ENCODE assay signal across 11 mouse cellular contexts in genomic region chr7:73772275-73772765, GRCm38 (mm10). TPM values are rescaled to one million over a fixed set of nuclear protein-coding genes. Genes with fewer than 3 reads are reported as not detected.
DNase-seq lines count a peak whose midpoint lies in the region; ATAC-seq lines count a peak whose summit lies in the region.
"Had no signal": no experiment of that assay in that cellular context is flagged by ENCODE, and none has a peak within 500 bp of the region (broad histone marks: within the 10 kb centered on the region; RNA-seq: fewer than 3 reads in every experiment).

No protein-coding gene starts in this region.

- no peak overlapping the region for H3K4me2 ChIP-seq in limb, embryonic 12.5 days
- peak overlapping the region; percentile 8; the same call in 1 of the 2 replicates for H3K4me2 ChIP-seq in kidney, embryonic 15.5 days
- H3K4me2 ChIP-seq: midbrain, embryonic 12.5 days had no signal

- H3K36me3 ChIP-seq in limb, embryonic 12.5 days: peaks cover 13% of the 10 kb centered on the region
- 0 out of 2 replicates have a peak, but pooled peaks cover 4% of the 10 kb centered on the region for H3K36me3 ChIP-seq in limb, embryonic 10.5 days
- H3K36me3 ChIP-seq in kidney, embryonic 15.5 days: peaks cover 7% of the 10 kb centered on the region
- H3K36me3 ChIP-seq: midbrain, embryonic 12.5 days had no signal

- no peaks in the 10 kb centered on the region for H3K27me3 ChIP-seq in limb, embryonic 12.5 days
- no peaks in the 10 kb centered on the region for H3K27me3 ChIP-seq in limb, embryonic 10.5 days (ENCODE audit: low read depth, poor library complexity, severe bottlenecking)
- no peaks in the 10 kb centered on the region for H3K27me3 ChIP-seq in kidney, embryonic 15.5 days
- H3K27me3 ChIP-seq: midbrain, embryonic 12.5 days had no signal

- 0 out of 2 replicates have a peak, but pooled peaks have one; percentile 45 for ATAC-seq in limb, embryonic 12.5 days (ENCODE audit: insufficient number of reproducible peaks, insufficient read depth, low FRiP score, low TSS enrichment, low read depth)
- ATAC-seq in kidney, embryonic 15.5 days (replicated peaks; ENCODE audit: low FRiP score): 0 out of 2 replicates have a peak, but pooled peaks have one; percentile 40

- peaks cover 11% of the 10 kb centered on the region; the same call in 1 of the 2 replicates for H3K4me1 ChIP-seq in limb, embryonic 12.5 days (replicated peaks)
- peaks cover 5% of the 10 kb centered on the region; the same call in 1 of the 2 replicates for H3K4me1 ChIP-seq in limb, embryonic 10.5 days
- H3K4me1 ChIP-seq in kidney, embryonic 15.5 days: peaks cover 27% of the 10 kb centered on the region

- 67% methylated on average over 14 of the region's 14 CpGs for WGBS in limb, embryonic 12.5 days
- WGBS in limb, embryonic 10.5 days: 78% methylated on average over 14 of the region's 14 CpGs
- 62% methylated on average over 14 of the region's 14 CpGs for whole genome bisulfite sequencing in kidney, embryonic 15.5 days

- H3K27ac ChIP-seq in limb, embryonic 12.5 days: no peak overlapping the region
- no peak overlapping the region for H3K27ac ChIP-seq in limb, embryonic 10.5 days
- H3K27ac ChIP-seq in kidney, embryonic 15.5 days: no peak overlapping the region
- H3K27ac ChIP-seq: midbrain, embryonic 12.5 days had no signal

- no peaks in the 10 kb centered on the region for H3K9me3 ChIP-seq in limb, embryonic 12.5 days
- H3K9me3 ChIP-seq in limb, embryonic 10.5 days (replicated peaks): no peaks in the 10 kb centered on the region
- H3K9me3 ChIP-seq in kidney, embryonic 15.5 days (replicated peaks): no peaks in the 10 kb centered on the region
- H3K9me3 ChIP-seq: midbrain, embryonic 12.5 days had no signal

- peak; percentile 40 for DNase-seq in adrenal gland, postnatal 10 days
- DNase-seq in adrenal gland, adult 18-20 months (ENCODE audit: low spot score in 2 of 2): no peak
- DNase-seq in limb, embryonic 10.5 days (ENCODE audit: low spot score): no peak
- peak; percentile 61 for DNase-seq in lung, postnatal 36 days
- no peak for DNase-seq in yolk sac, embryonic 10.5 days (ENCODE audit: low spot score)
- DNase-seq in cerebellum, adult 11-12 months: no peak
- DNase-seq: cerebellum, adult 18-20 months; right cerebral cortex, postnatal 25 days had no signal

- H3K4me3 ChIP-seq in limb, embryonic 12.5 days (replicated peaks): no peak overlapping the region
- H3K4me3 ChIP-seq in limb, embryonic 10.5 days: no peak overlapping the region
- H3K4me3 ChIP-seq in kidney, embryonic 15.5 days (replicated peaks): no peak overlapping the region
- H3K4me3 ChIP-seq: midbrain, embryonic 12.5 days had no signal

- H3K9ac ChIP-seq in limb, embryonic 12.5 days (replicated peaks): no peak overlapping the region
- H3K9ac ChIP-seq in kidney, embryonic 15.5 days: no peak overlapping the region
- H3K9ac ChIP-seq: midbrain, embryonic 12.5 days had no signal

RNA-seq across cellular contexts. Expression of gene Fam174b, which starts 32.2 kb away (rescaled TPM):
- total RNA-seq in adrenal gland, postnatal 10 days (2021): 10 to 100 TPM; 12.1 to 12.7 TPM
- total RNA-seq in adrenal gland, adult 18-20 months (2021): 10 to 100 TPM; 10.9 to 11.4 TPM
- 26.6 and 33.7 TPM in 2 replicates for polyA plus RNA-seq in limb, embryonic 12.5 days (2016; fragmentation: Nextera tagmentation; extraction: Ambion mirVana)
- polyA plus RNA-seq in limb, embryonic 10.5 days (2016; fragmentation: Nextera tagmentation; extraction: Ambion mirVana): 12.8 and 20.0 TPM in 2 replicates
- 32.8 and 34.5 TPM in 2 replicates for polyA plus RNA-seq in kidney, embryonic 15.5 days (2015; fragmentation: Nextera tagmentation; extraction: Ambion mirVana)

Comparison
In these comparisons a context has a peak if more than half of its experiments do, and no peak if none do; other contexts are left out.
1. DNase-seq: peak in adrenal gland, postnatal 10 days (single experiment) and lung, postnatal 36 days (single experiment); none in adrenal gland, adult 18-20 months (0 of 2), limb, embryonic 10.5 days (single experiment), yolk sac, embryonic 10.5 days (single experiment) and cerebellum, adult 11-12 months (single experiment).